Mouse (Mus musculus) bone marrow, adult 2 months (tissue): Measurements from ENCODE around the gene Ptpn4. TPM values are rescaled to one million over a fixed set of nuclear protein-coding genes. Genes with fewer than 3 reads are reported as not detected.
A peak's percentile ranks its signal among the peaks of the same experiment; 100 is the strongest.

Source experiments
- H3K27ac ChIP-seq: fragments of 200-500 bp; 2 replicates; pipeline ENCODE4 v1.5.1; 2012; ENCODE audit warnings: low read depth, mild to moderate bottlenecking, control low read depth, inconsistent platforms, low read length; ENCODE audit not compliant: control insufficient read depth, poor library complexity, insufficient read depth
- H3K4me1 ChIP-seq: fragments of 200-500 bp; 2 replicates; pipeline ENCODE4 v1.6.1; 2011; ENCODE audit warnings: low read length; ENCODE audit not compliant: control insufficient read depth, insufficient read depth
- H3K4me3 ChIP-seq: fragments of 200-500 bp; replicated peaks from 2 replicates; pipeline ENCODE3; 2011; ENCODE audit warnings: mild to moderate bottlenecking, low read depth, low read length, control low read depth; ENCODE audit not compliant: control insufficient read depth
- CTCF ChIP-seq: fragments of 200-500 bp; IDR thresholded peaks from 2 replicates; pipeline ENCODE4 v1.5.1; 2011; ENCODE audit warnings: low read length, control low read depth; ENCODE audit not compliant: control insufficient read depth, insufficient read depth
- POLR2A ChIP-seq: fragments of 200-500 bp; IDR thresholded peaks from 2 replicates; pipeline ENCODE4 v1.6.1; 2011; ENCODE audit warnings: low read depth, mild to moderate bottlenecking, control low read depth, low read length, borderline replicate concordance; ENCODE audit not compliant: control insufficient read depth
- WGBS: fragments of 180-500 bp; shearing (Covaris S2); methylation state at CpG from one replicate; pipeline ENCODE4 v1.1.7; 2018; 5-methylcytosine and 5-hydroxymethylcytosine counted together
- polyA plus RNA-seq: library from polyadenylated mRNA; stranded (reverse); fragments of >200 nt; gene quantifications from 2 replicates; pipeline ENCODE4 v1.2.4, GENCODE M21; 2011; ENCODE audit warnings: low replicate concordance; ENCODE audit not compliant: missing spikeins, insufficient read depth, insufficient read length

Ptpn4 gene
- polyA plus RNA-seq, 1 experiment = 1.3 TPM

DNA sequence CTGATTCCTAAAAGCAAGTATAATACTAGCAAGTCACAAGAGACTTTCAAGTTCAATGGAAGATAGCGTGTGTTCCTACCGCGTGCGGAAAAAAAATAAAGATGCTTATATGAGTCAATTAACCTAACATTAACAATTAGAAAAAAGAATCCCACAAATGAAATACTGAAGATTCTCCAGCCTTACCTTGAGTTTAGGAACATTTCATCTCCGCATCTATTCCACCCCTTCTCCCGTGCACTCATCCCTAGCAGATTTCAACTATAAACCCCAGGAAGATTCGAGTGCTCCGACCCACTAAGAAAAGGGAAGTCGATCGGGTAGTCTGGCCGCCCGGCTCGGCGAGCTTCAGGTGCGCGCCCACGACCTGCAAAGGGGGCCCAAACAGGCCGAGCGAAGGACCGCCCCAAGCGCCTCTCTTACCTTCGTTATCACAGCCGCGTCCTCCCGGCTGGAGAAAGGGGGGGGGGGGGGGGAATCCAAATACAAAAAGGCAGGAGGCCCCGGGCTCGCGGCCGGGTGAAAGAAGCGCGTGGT is 866 bp downstream of the Ptpn4 start:
- H3K4me3 ChIP-seq = peak overlapping the region; percentile 96
- TF ChIP-seq POLR2A (no peak), CTCF (no peak)
- H3K4me1 ChIP-seq = no peaks in the 10 kb centered on the region
- peak overlapping the region; percentile 77; the same call in 1 of the 2 replicates for H3K27ac ChIP-seq
- under 1% methylated on average over 29 of the region's 31 CpGs for WGBS

DNA sequence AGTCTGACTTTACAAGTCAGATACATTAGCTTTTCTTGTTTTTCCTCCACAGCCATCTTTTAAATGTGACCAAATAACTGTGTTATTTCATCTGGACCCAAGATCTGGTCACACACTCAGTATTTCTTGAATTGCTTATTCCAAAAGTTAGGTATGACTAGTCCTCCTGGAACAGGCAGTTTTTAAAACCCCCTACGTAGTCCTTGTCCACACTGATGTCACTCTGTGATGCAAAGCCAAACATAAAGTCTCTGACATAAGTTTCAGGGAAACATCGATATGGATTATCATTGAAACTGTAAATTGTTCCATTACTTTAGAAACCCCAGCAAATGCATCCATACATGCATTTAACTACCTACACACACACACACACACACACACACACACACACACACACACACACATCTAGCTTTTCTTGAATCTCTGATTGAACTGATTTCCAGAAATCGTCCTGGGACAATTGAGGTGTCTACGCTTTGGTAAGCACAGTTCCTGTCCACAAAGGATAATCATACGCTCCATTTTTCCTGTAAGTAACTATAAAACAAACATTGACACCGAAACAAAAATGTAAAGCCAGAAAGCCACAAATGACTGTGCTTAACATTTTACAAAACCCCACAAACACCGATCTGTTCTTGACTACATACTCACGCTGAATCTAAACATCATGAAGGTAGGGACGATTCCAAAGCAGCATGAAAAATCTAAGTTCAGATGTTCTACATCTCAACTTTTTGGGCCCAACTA is 1.5 kb downstream of the Ptpn4 start:
- no peak overlapping the region for H3K27ac ChIP-seq
- H3K4me3 ChIP-seq = no peak overlapping the region
- H3K4me1 ChIP-seq = no peaks in the 10 kb centered on the region
- WGBS = 25% methylated on average over 9 of the region's 9 CpGs
- TF ChIP-seq POLR2A (no peak), CTCF (no peak)

DNA sequence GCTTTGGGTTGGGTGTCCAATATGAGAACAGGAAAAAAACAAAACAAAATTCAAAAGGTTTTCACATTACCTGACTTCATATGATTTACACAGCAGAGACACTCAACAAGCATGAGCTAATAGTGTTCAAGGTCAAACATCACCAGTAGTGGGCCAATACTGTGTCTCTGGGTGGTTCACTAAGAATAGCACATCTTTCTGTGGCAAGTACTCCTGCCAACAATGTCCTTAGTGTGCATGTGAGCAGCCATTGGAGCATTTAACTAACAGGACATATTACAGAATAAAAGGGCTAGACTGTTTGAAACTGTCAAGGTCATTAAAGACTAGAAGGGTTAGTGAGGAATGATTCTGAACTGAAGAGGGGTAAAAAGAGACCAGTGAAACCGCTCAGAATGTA is 9.3 kb downstream of the Ptpn4 start:
- Histone ChIP-seq H3K4me3 (no peak overlapping the region), H3K27ac (no peak overlapping the region), H3K4me1 (no peaks in the 10 kb centered on the region)
- WGBS = 83% methylated on average over 1 of the region's 1 CpGs
- TF ChIP-seq POLR2A (no peak), CTCF (no peak)

DNA sequence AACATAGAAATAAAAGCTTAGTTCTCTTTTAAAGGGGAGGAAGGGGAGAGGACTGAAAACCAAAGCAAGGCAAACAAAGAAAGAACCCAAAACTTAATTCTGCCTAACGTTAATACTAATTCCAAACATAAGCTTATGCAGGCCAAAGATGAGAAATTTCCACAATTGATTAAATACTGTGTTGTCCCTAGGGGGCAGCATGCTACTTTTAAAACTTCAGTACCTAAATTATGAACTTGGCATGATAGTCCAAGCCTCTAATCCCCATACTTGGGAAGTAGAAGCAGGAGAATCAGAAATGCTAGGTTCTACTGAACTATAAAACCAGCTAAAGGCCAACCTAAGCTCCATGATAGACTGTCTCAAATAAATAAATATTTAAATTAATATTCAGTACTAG is 18.7 kb downstream of the Ptpn4 start:
- no peaks in the 10 kb centered on the region for H3K4me1 ChIP-seq
- no peak overlapping the region for H3K4me3 ChIP-seq
- TF ChIP-seq POLR2A (no peak), CTCF (no peak)
- H3K27ac ChIP-seq = no peak overlapping the region
- WGBS = 59% methylated on average over 1 of the region's 1 CpGs

DNA sequence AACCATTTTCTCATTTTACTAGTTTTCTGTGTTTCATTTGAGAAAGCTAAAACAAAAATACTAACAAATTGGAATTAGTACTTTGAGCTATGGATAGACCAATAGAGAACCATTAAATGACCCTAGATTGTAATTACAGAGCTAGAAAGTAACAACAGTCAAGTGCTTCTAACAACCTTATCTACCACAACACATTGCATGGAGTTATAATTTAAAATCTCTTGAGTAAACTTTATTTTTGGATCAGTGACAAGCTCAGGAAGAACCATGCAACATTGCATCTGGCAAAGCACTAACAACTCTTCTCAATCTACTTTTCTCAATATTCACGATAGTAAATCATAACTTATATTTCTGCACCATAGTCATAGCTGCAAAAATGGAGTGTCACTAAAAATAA is 29.7 kb downstream of the Ptpn4 start:
- 66% methylated on average over 1 of the region's 1 CpGs for WGBS

DNA sequence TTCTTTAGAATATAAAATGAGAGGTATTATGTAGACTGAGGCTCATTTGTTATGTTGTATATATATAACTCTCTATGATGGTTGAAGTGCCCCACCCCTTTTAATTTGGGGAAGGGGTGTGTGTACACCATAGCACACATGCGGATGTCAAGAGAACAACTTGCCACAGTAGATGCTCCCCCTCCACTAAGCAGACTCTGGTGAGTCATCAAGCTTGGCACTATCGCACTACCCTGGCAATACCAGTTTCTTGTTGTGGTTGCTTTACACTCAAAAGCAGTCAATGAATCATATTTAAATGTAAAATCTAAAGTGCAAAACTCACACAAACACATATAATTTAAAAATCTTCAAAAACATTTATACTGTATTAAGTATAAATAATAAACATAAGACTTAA is 31.4 kb downstream of the Ptpn4 start:
- H3K4me3 ChIP-seq = no peak overlapping the region
- 66% methylated on average over 2 of the region's 2 CpGs for WGBS
- H3K4me1 ChIP-seq = no peaks in the 10 kb centered on the region

More for the DNA sequence above, 29.7 kb downstream of the Ptpn4 start:
- H3K4me1 ChIP-seq = no peaks in the 10 kb centered on the region
- TF ChIP-seq POLR2A (no peak), CTCF (no peak)
- no peak overlapping the region for H3K4me3 ChIP-seq
- H3K27ac ChIP-seq = no peak overlapping the region

DNA sequence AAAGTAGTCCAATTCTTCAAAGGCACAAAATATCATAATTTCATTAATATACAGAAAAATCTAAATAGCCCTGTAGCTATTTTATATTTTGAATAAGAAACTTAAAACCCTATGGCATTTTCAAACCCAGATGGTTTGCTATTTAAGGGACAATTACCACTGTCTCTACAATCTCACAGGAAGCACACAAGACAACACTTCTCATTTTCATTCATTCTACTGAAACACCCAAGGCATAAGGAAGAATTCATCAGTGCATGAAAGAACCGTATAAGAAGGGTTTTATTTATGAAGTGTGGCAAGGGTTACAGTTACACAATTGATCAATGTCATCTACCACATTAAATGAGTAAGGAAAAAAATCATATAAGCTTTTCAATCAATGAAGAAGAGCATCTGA is 32.8 kb downstream of the Ptpn4 start:
- no peaks in the 10 kb centered on the region for H3K4me1 ChIP-seq
- H3K4me3 ChIP-seq = no peak overlapping the region
- 10% methylated on average over 1 of the region's 1 CpGs for WGBS
- H3K27ac ChIP-seq = no peak overlapping the region
- TF ChIP-seq POLR2A (no peak), CTCF (no peak)

More for the DNA sequence above, 31.4 kb downstream of the Ptpn4 start:
- H3K27ac ChIP-seq = no peak overlapping the region
- no peak for TF ChIP-seq CTCF
- TF ChIP-seq POLR2A = no peak

DNA sequence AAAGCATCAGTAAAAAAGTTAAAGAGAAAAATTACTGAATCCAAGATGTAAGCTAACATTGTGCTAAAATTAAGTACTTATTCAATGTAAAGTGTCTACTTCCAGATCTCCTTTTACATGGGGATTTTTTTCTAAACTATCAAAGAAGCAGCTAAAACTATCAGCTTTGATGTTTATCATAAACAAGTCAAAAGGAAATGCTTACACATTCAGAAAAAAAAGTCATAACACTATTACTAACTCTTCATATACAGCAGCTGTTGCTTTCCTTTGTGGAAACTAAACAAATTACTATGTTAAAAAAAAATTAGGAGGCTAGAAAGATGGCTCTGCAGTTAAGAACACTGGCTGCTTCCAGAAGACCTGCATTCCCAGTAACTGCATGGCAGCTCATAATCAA is 42.2 kb downstream of the Ptpn4 start:
- TF ChIP-seq POLR2A = no peak
- TF ChIP-seq CTCF = no peak
- Histone ChIP-seq H3K4me1 (no peaks in the 10 kb centered on the region; the same call in 1 of the 2 replicates), H3K27ac (no peak overlapping the region), H3K4me3 (no peak overlapping the region)

DNA sequence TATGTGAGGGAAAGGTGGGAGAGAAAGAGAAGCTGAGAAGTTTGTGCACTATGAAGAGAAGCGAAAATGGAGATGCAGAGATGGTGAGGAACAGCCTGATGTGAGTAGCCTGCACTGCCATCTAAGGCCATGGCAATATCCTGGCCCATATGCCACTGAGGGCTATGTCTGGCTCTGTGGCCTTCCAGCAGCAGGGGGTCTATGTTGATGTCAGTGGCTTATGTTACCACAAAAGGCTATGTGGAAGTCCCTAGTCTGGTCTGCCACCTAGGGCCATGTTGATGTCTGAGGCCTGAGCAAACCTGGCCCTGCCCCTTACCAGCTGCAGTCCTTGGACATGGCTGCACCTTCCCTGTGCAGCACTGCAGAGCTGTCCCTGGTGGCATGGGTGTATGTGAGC is 43.1 kb downstream of the Ptpn4 start:
- 82% methylated on average over 1 of the region's 1 CpGs for WGBS
- no peak overlapping the region for H3K4me3 ChIP-seq

More for the DNA sequence above, 43.1 kb downstream of the Ptpn4 start:
- Histone ChIP-seq H3K27ac (no peak overlapping the region), H3K4me1 (no peaks in the 10 kb centered on the region; the same call in 1 of the 2 replicates)
- TF ChIP-seq CTCF (no peak), POLR2A (no peak)
